Mouse (Mus musculus): ENCODE measurements around the gene Hoxc5.

- no peak for TF ChIP-seq CTCF (IDR thresholded peaks at IDR 0.05; ENCODE audit: control insufficient read depth, insufficient read depth, insufficient replicate concordance, low read depth, low read length)
- no peak for TF ChIP-seq POLR2A (IDR thresholded peaks at IDR 0.05; ENCODE audit: control insufficient read depth, low read depth, low read length)
Observed at GRCm38 (mm10) chr15:102948842-102949241, 18.4 kb upstream of the Hoxc5 start.

Data from testis, adult 2 months (tissue).